Mouse (Mus musculus) gastrocnemius, adult 2 months (tissue): ENCODE measurements around the gene Tmc6. TPM values are rescaled to one million over a fixed set of nuclear protein-coding genes. Genes with fewer than 3 reads are reported as not detected.

Experiments used
- DNase-seq: peaks from one replicate; pipeline ENCODE4 v3.0.0; 2022
- H3K27ac ChIP-seq: fragments of 200-600 bp; 2 replicates; pipeline ENCODE4 v1.8.1; 2022; ENCODE audit warnings: mild to moderate bottlenecking
- H3K4me3 ChIP-seq: fragments of 200-600 bp; 2 replicates; pipeline ENCODE4 v1.8.1; 2022; ENCODE audit warnings: mild to moderate bottlenecking, moderate library complexity
- CTCF ChIP-seq: fragments of 200-600 bp; IDR thresholded peaks from 2 replicates; pipeline ENCODE4 v1.8.1; 2022; ENCODE audit warnings: antibody characterized with exemption, mild to moderate bottlenecking, moderate library complexity
- intact Hi-C: fragments of 180-260 bp; cut with DNase I; formaldehyde crosslinking; loops from one replicate; pipeline ENCODE4 v1.15.1; 2025
- total RNA-seq, 2 experiments: library from RNA; stranded (reverse); gene quantifications; 2 replicates each; pipeline ENCODE4 v1.2.3; 2021

Tmc6 gene
- total RNA-seq, 2 experiments from 2014 or later, result 4.3 to 4.5 TPM

- Histone ChIP-seq H3K4me3 (no peak overlapping the region), H3K27ac (no peak overlapping the region)
- no peak for DNase-seq
- TF ChIP-seq CTCF, result no peak
- intact Hi-C loops, result no loop called here
Observed at GRCm38 (mm10) chr11:117774925-117775324, 7.1 kb downstream of the Tmc6 start.

DNA sequence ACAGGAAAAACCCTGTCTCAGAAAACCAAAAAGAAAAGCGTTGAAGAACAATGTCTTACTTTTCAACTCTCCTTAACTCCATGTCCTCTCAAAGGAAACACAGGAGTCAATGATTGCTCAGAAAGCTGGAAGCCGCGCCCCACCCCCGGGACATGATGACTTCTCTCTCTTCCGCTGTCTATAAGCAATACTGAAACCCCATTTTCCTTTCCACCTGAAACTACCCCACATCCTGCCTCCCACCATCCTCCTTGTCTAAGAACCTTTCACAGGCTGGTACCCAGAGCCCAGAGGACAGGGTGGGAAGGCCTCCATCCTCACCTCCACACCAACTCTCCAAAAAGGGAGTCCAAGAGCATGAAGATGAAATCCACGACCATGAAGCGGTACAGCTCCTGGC is 9.6 kb downstream of the Tmc6 start:
- TF ChIP-seq CTCF, result no peak
- DNase-seq, result no peak
- Histone ChIP-seq H3K27ac (no peak overlapping the region), H3K4me3 (no peak overlapping the region)
- intact Hi-C loops, result no loop called here

DNA sequence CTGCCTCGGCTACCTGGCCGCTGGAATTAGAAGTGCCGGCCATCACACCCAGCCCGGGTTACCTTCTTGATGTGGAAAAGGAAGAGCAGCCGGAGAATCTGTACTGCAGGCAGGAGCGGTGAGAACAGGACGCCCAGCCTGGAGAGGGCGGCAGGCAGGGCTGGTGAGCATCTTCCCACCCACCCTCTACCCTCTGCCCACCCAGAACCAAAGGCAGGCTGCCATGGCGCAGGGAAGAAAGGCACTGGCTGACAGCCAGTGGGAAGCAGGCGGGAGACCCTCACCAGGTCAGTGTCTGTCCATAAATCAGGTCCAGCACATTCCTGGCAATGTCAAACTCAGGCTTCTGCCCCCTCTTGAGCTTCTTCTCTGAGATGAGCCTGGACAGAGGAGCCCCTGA is 11.6 kb downstream of the Tmc6 start:
- intact Hi-C loops, result no loop called here
- H3K27ac ChIP-seq, result no peak overlapping the region
- H3K4me3 ChIP-seq, result no peak overlapping the region
- TF ChIP-seq CTCF, result no peak
- DNase-seq, result no peak

DNA sequence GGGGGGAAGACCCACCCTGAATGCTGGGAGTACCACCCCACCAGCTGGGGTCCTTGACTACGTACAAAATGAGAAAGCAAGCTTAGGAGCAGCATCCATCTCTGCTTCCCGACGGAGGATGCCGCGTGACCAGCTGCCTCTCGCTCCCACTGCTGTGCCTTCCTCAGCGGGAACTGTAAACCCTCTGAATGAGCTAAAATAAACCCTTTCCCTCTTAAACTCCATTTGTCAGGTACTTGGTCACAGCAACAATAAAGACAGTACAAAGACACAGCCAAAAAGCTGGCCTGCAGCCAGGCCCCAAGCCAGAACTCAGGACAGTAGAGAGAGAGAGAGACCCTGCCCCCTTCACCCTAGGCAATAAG is 12.3 kb downstream of the Tmc6 start:
- intact Hi-C loops, result no loop called here
- H3K27ac ChIP-seq, result no peak overlapping the region
- H3K4me3 ChIP-seq, result no peak overlapping the region
- DNase-seq, result no peak
- TF ChIP-seq CTCF, result no peak

DNA sequence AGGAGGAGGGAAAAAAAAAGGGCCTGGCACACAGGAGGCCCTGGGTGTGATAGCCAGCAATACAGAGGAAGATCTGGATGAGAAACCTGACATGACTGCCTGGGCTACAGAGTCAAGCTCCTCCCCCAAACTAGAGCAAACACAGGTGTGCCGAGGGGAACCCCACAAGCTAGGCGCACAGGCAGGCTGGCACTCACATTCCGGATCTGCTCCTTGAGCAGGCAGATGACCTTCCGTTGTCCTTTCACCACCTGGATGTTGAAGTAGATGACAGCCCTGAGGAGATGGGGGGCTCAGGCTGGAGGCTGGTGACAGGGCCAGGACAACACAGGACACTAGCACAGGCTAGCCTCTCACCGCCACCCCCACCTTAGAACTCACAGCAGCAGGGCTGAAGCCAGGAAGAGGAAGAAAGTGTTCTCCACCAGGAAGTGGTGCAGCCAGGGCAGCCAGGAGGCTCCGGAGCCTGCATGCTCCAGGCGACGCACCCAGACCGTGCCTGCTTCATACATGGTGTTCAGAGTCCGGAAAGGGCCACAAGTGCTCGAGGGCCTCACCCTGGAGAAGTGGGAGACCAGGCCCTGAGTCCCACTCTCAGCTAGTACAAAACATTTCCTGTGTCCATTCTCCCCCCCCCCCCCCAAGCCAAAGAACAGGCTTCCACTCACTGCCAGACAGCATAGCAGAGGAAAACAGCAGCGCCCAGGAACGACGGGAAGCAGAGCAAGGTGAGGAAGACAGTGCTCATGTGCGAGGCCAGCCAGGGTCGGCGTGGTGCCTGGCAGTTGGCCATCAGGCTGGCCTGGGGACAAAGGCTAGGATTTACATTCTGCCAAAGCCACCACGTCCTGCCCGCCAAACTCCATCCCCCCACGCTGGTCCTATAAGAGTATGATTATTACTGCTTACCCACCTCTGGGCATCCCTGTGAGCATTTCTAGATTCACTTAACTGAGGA is 13.0 kb downstream of the Tmc6 start:
- no peak for DNase-seq
- intact Hi-C loops, result no loop called here
- H3K27ac ChIP-seq, result no peak overlapping the region
- TF ChIP-seq CTCF, result no peak
- H3K4me3 ChIP-seq, result no peak overlapping the region

- intact Hi-C loops, result no loop called here
- no peak for TF ChIP-seq CTCF
- Histone ChIP-seq H3K4me3 (no peak overlapping the region), H3K27ac (no peak overlapping the region)
- DNase-seq, result no peak
Observed at GRCm38 (mm10) chr11:117766275-117766674, 15.7 kb downstream of the Tmc6 start.

DNA sequence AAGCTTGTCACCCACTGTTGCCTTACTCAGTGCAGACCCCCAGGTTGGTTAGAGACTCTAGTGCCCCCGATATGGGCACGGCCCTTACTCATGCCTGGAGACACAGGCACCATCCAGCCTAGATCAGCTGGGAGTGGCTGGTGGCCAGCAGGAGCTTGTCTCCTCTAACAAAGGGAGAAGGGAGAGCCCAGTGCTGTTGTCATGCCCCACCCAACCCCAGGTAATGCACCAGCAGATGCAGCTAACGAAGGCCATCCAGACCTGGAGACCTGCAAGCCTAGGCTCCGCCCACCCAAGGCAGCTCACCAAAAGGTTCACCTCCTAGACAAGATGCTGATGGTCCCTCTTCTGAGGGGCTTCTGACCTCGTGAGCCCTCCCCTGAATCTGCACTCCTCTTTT is 16.6 kb downstream of the Tmc6 start:
- no peak overlapping the region for H3K27ac ChIP-seq
- no peak overlapping the region for H3K4me3 ChIP-seq
- no peak for DNase-seq
- intact Hi-C loops, result no loop called here
- no peak for TF ChIP-seq CTCF

DNA sequence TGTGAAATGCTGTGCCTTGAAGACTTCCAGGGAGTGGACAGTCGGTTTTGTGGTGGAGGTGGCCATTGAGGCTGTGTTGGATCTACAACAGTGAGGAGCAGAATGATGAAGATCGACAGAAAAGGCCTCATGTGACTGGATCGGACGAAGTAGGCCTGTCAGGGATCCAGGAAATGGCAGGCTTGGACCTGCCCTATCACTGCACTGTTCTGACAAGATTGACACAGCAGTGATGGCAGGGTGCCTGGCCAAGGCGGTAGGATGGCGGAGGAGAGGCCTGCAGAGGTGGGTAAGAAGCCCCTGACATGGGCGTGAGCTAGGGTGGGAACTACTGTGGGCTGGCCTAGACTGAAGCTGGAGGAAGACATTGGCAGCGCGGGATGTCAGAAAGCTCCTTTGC is 17.7 kb downstream of the Tmc6 start:
- Histone ChIP-seq H3K27ac (no peak overlapping the region), H3K4me3 (no peak overlapping the region)
- no peak for DNase-seq
- no peak for TF ChIP-seq CTCF
- intact Hi-C loops, result no loop called here

DNA sequence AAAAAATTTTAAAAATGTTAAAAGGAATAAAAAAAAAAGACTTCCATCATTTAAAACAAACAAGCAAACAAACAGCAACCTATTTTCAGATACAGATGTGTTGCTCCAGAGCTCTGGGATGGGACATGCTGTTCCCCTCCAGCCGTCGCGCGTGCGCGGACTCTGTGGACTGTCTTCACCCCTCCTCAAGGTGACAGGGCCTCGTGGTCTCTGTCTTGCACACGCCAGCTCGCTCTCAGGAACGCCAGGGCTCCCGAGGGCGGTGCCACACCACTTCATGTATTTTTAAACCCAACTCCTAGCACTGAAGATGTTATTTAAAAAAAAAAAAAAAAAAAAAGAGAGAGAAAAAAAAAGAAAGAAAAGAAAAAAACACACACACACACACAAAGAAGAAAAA is 19.8 kb downstream of the Tmc6 start:
- Histone ChIP-seq H3K4me3 (no peak overlapping the region), H3K27ac (no peak overlapping the region)
- no peak for TF ChIP-seq CTCF
- intact Hi-C loops, result no loop called here
- DNase-seq, result no peak

DNA sequence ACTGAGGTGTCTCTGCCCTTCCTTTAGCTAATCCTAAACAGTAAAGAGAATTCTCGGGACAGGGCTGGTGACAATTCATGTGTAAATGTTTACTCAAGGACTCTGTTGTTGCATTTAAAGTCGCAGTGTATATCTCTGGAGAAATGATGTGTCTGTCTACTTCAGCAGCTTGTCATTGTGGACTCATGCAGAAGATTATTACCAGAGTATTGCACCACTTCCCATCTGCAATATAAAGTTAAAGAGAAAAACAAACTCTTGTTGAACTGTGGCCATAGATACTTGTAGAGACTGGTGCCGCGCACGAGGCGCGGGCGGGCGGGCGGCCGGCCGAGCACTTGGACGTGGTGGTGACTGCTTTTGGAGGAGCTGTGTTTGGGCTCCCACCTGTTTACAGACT is 20.2 kb downstream of the Tmc6 start:
- no peak for DNase-seq
- intact Hi-C loops, result no loop called here
- Histone ChIP-seq H3K4me3 (no peak overlapping the region), H3K27ac (no peak overlapping the region)
- TF ChIP-seq CTCF, result no peak

GRCm38 (mm10) chr11:117760374-117761119 is 21.5 kb downstream of the Tmc6 start:
- no peak for TF ChIP-seq CTCF
- DNase-seq, result no peak
- intact Hi-C loops, result no loop called here
- Histone ChIP-seq H3K4me3 (no peak overlapping the region), H3K27ac (peak overlapping the region; percentile 40; the same call in 1 of the 2 replicates)

GRCm38 (mm10) chr11:117759267-117759666 is 22.7 kb downstream of the Tmc6 start:
- intact Hi-C loops, result no loop called here
- peak; percentile 79 for DNase-seq
- no peak for TF ChIP-seq CTCF
- H3K4me3 ChIP-seq, result no peak overlapping the region
- peak overlapping the region; percentile 71 for H3K27ac ChIP-seq

DNA sequence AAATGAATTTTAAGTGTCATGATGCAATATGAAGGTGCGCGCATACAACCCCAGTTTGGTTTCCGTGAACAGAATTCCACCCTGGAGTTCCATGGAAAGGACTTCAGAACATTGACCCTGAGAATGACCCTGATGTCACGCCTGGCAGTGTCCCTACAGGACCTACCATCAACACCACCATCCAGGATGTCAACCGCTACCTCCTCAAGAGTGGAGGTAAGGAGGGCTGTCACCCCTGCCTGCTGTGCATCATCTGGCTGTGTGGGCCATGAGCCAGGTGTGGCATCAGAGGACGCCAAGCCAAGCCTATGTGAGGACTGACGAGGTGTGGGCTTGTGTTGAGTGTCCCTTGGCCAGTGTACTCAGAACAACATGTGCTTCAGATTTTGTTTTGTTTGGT is 26.1 kb downstream of the Tmc6 start:
- Histone ChIP-seq H3K4me3 (no peak overlapping the region), H3K27ac (no peak overlapping the region)
- TF ChIP-seq CTCF, result no peak
- DNase-seq, result no peak
- intact Hi-C loops, result no loop called here

DNA sequence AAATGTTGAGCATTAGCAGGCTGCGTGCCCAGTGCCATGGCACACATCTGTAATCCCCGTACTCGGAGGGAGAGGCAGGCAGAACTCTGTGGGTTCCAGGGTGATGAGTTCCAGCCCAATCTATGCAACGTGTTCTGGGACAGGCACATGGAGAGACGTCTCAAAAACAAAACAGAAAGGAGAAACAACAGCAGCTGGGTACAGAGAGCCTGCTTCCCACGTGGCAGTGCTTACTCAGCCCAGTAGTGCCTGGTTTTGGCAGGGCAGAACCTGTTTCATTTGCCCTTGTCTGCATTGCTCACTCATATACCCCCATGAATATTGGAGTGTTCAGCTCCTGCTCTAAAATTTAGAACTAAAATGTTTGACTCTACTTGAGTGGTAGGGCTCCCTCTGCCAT is 30.5 kb downstream of the Tmc6 start:
- no peak for DNase-seq
- TF ChIP-seq CTCF, result no peak
- intact Hi-C loops, result no loop called here
- Histone ChIP-seq H3K27ac (no peak overlapping the region), H3K4me3 (no peak overlapping the region)
